Mouse (Mus musculus): Measurements from ENCODE around the gene Socs4. TPM values are rescaled to one million over a fixed set of nuclear protein-coding genes. Genes with fewer than 3 reads are reported as not detected.
A peak's percentile ranks its signal among the peaks of the same experiment; 100 is the strongest.

The Socs4 gene
- polyA plus RNA-seq, 1 experiment from 2014 or later: 4.3 TPM

- Histone ChIP-seq H3K9ac (ENCODE audit: low read depth, low read length) (no peak overlapping the region), H3K36me3 (ENCODE audit: insufficient read depth, low read length) (no peaks in the 10 kb centered on the region), H3K27me3 (ENCODE audit: insufficient read depth, low read length) (no peaks in the 10 kb centered on the region), H3K4me1 (replicated peaks; ENCODE audit: insufficient read depth, low read length) (no peaks in the 10 kb centered on the region), H3K4me3 (replicated peaks; ENCODE audit: low read depth, low read length) (no peak overlapping the region), H3K27ac (no peak overlapping the region), H3K4me2 (ENCODE audit: low read length) (no peak overlapping the region), H3K9me3 (replicated peaks; ENCODE audit: low read length) (no peaks in the 10 kb centered on the region)
- TF ChIP-seq CTCF (IDR thresholded peaks at IDR 0.05; ENCODE audit: low read depth): no peak
- WGBS: 81% methylated on average over 4 of the region's 4 CpGs
- DNase-seq (ENCODE audit: low spot score): no peak
- no peak for ATAC-seq (replicated peaks; ENCODE audit: low FRiP score, low read depth)
Measured at GRCm38 (mm10) chr14:47237286-47237685, 39.4 kb upstream of the Socs4 start.

DNA sequence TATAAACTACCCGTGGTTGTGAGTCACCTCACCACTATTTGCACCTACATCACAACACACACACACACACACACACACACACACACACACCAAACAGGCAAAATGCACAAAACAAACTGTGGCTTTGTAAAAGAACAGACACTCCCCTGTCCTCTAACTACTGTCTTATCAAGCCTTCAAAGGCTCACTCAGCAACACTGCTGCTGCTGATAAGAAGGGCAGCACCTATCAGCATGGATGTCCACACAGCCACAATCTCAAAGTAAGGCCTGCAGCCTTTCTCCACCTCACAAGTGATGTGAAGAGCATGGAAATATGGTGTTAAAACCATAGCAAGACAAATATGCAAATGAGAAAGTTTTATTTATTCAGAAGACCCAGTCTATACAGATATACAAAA, 36.1 kb upstream of the Socs4 start:
- H3K27me3 ChIP-seq (ENCODE audit: insufficient read depth, low read length): no peaks in the 10 kb centered on the region
- H3K4me3 ChIP-seq (replicated peaks; ENCODE audit: low read depth, low read length): no peak overlapping the region
- 71% methylated on average over 1 of the region's 1 CpGs for WGBS
- ATAC-seq (replicated peaks; ENCODE audit: low FRiP score, low read depth) (no peak), DNase-seq (ENCODE audit: low spot score) (no peak)
- no peak overlapping the region for H3K27ac ChIP-seq
- peaks cover 7% of the 10 kb centered on the region; the same call in 1 of the 2 replicates for H3K36me3 ChIP-seq (ENCODE audit: insufficient read depth, low read length)
- no peak for TF ChIP-seq CTCF (IDR thresholded peaks at IDR 0.05; ENCODE audit: low read depth)
- no peak overlapping the region for H3K4me2 ChIP-seq (ENCODE audit: low read length)
- H3K9ac ChIP-seq (ENCODE audit: low read depth, low read length): no peak overlapping the region
- no peaks in the 10 kb centered on the region for H3K9me3 ChIP-seq (replicated peaks; ENCODE audit: low read length)
- H3K4me1 ChIP-seq (replicated peaks; ENCODE audit: insufficient read depth, low read length): no peaks in the 10 kb centered on the region

- Histone ChIP-seq H3K27ac (no peak overlapping the region), H3K4me1 (replicated peaks; ENCODE audit: insufficient read depth, low read length) (no peaks in the 10 kb centered on the region), H3K27me3 (ENCODE audit: insufficient read depth, low read length) (no peaks in the 10 kb centered on the region), H3K4me2 (ENCODE audit: low read length) (no peak overlapping the region), H3K9me3 (replicated peaks; ENCODE audit: low read length) (no peaks in the 10 kb centered on the region), H3K4me3 (replicated peaks; ENCODE audit: low read depth, low read length) (no peak overlapping the region), H3K36me3 (ENCODE audit: insufficient read depth, low read length) (peaks cover 8% of the 10 kb centered on the region; the same call in 1 of the 2 replicates), H3K9ac (ENCODE audit: low read depth, low read length) (no peak overlapping the region)
- no peak for DNase-seq (ENCODE audit: low spot score)
- WGBS: 91% methylated on average over 6 of the region's 6 CpGs
- no peak for ATAC-seq (replicated peaks; ENCODE audit: low FRiP score, low read depth)
- no peak for TF ChIP-seq CTCF (IDR thresholded peaks at IDR 0.05; ENCODE audit: low read depth)
Measured at GRCm38 (mm10) chr14:47241046-47241445, 35.7 kb upstream of the Socs4 start.

DNA sequence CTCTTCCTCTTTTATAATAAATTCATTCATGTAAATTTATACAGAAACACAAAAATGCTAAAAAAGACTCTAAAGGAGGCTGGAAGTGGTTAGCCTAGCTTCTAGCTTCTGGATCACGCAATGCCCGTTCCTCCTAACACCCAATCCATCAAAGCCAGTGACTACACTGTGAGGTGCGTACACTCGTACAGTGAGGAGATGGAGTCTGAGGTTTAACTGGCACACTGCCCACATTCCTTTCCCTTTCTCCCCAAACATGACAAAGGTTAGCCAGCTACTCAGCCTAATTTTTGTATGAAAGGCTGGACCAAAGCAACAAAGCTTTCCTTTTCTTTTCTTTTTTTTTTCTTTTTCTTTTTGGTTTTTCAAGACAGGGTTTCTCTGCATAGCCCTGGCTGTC, 34.0 kb upstream of the Socs4 start:
- Histone ChIP-seq H3K4me3 (replicated peaks; ENCODE audit: low read depth, low read length) (no peak overlapping the region), H3K36me3 (ENCODE audit: insufficient read depth, low read length) (peaks cover 10% of the 10 kb centered on the region; the same call in 1 of the 2 replicates), H3K27ac (no peak overlapping the region), H3K4me1 (replicated peaks; ENCODE audit: insufficient read depth, low read length) (no peaks in the 10 kb centered on the region), H3K27me3 (ENCODE audit: insufficient read depth, low read length) (no peaks in the 10 kb centered on the region), H3K9ac (ENCODE audit: low read depth, low read length) (no peak overlapping the region), H3K9me3 (replicated peaks; ENCODE audit: low read length) (no peaks in the 10 kb centered on the region), H3K4me2 (ENCODE audit: low read length) (no peak overlapping the region)
- no peak for TF ChIP-seq CTCF (IDR thresholded peaks at IDR 0.05; ENCODE audit: low read depth)
- WGBS: 52% methylated on average over 4 of the region's 4 CpGs
- DNase-seq (ENCODE audit: low spot score) (no peak), ATAC-seq (replicated peaks; ENCODE audit: low FRiP score, low read depth) (no peak)

- Histone ChIP-seq H3K4me2 (ENCODE audit: low read length) (no peak overlapping the region), H3K36me3 (ENCODE audit: insufficient read depth, low read length) (peaks cover 10% of the 10 kb centered on the region; the same call in 1 of the 2 replicates)
Measured at GRCm38 (mm10) chr14:47249839-47250238, 26.9 kb upstream of the Socs4 start.

DNA sequence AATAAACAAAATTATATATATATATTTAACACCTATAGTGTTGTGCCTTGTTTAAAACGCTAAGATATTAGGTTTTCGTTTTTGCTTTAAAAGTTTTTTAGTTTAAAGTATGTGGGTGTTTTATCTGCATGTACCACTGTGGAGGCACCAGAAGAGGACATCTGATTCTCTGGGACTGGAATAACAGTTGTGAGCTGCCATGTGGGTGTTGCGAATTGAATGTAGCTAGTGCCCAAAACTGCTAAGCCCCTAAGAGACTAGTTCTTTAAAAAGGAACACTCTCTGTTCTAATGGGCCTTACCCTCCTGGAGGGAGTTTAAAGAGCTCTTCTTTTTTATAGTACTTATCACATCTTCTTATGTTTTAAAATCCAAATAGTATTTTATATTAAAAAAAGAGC, 11.9 kb upstream of the Socs4 start:
- Histone ChIP-seq H3K27me3 (ENCODE audit: insufficient read depth, low read length) (no peaks in the 10 kb centered on the region), H3K9ac (ENCODE audit: low read depth, low read length) (no peak overlapping the region), H3K9me3 (replicated peaks; ENCODE audit: low read length) (no peaks in the 10 kb centered on the region), H3K36me3 (ENCODE audit: insufficient read depth, low read length) (peaks cover 15% of the 10 kb centered on the region; the same call in 1 of the 2 replicates), H3K4me1 (replicated peaks; ENCODE audit: insufficient read depth, low read length) (no peaks in the 10 kb centered on the region), H3K4me3 (replicated peaks; ENCODE audit: low read depth, low read length) (no peak overlapping the region), H3K27ac (no peak overlapping the region), H3K4me2 (ENCODE audit: low read length) (no peak overlapping the region)
- no peak for DNase-seq (ENCODE audit: low spot score)
- no peak for ATAC-seq (replicated peaks; ENCODE audit: low FRiP score, low read depth)
- WGBS: 97% methylated on average over 3 of the region's 3 CpGs
- TF ChIP-seq CTCF (IDR thresholded peaks at IDR 0.05; ENCODE audit: low read depth): no peak

More at GRCm38 (mm10) chr14:47249839-47250238, 26.9 kb upstream of the Socs4 start:
- no peak for ATAC-seq (replicated peaks; ENCODE audit: low FRiP score, low read depth)
- no peaks in the 10 kb centered on the region for H3K27me3 ChIP-seq (ENCODE audit: insufficient read depth, low read length)
- TF ChIP-seq CTCF (IDR thresholded peaks at IDR 0.05; ENCODE audit: low read depth): peak; percentile 45
- 72% methylated on average over 6 of the region's 6 CpGs for WGBS
- H3K4me3 ChIP-seq (replicated peaks; ENCODE audit: low read depth, low read length): no peak overlapping the region
- H3K9me3 ChIP-seq (replicated peaks; ENCODE audit: low read length): no peaks in the 10 kb centered on the region
- H3K9ac ChIP-seq (ENCODE audit: low read depth, low read length): no peak overlapping the region
- peak; percentile 16 for DNase-seq (ENCODE audit: low spot score)
- no peak overlapping the region for H3K27ac ChIP-seq
- H3K4me1 ChIP-seq (replicated peaks; ENCODE audit: insufficient read depth, low read length): no peaks in the 10 kb centered on the region

GRCm38 (mm10) chr14:47265829-47266228, 10.9 kb upstream of the Socs4 start:
- WGBS: 96% methylated on average over 8 of the region's 8 CpGs
- Histone ChIP-seq H3K9me3 (replicated peaks; ENCODE audit: low read length) (no peaks in the 10 kb centered on the region), H3K4me2 (ENCODE audit: low read length) (no peak overlapping the region), H3K27ac (no peak overlapping the region), H3K27me3 (ENCODE audit: insufficient read depth, low read length) (no peaks in the 10 kb centered on the region), H3K4me3 (replicated peaks; ENCODE audit: low read depth, low read length) (no peak overlapping the region), H3K4me1 (replicated peaks; ENCODE audit: insufficient read depth, low read length) (no peaks in the 10 kb centered on the region), H3K9ac (ENCODE audit: low read depth, low read length) (no peak overlapping the region), H3K36me3 (ENCODE audit: insufficient read depth, low read length) (peaks cover 13% of the 10 kb centered on the region; the same call in 1 of the 2 replicates)
- DNase-seq (ENCODE audit: low spot score) (no peak), ATAC-seq (replicated peaks; ENCODE audit: low FRiP score, low read depth) (no peak)
- no peak for TF ChIP-seq CTCF (IDR thresholded peaks at IDR 0.05; ENCODE audit: low read depth)

Data from kidney, postnatal 0 days (tissue).